Mouse (Mus musculus) MEL (cell line): ENCODE measurements around the gene Dgkz. TPM values are rescaled to one million over a fixed set of nuclear protein-coding genes. Genes with fewer than 3 reads are reported as not detected.

Source experiments
- DNase-seq: peaks from one replicate; pipeline ENCODE4 v3.0.0; 2011; ENCODE audit warnings: low read depth, low spot score
- H3K27ac ChIP-seq: 2 replicates; pipeline ENCODE4 v1.5.1; 2012; ENCODE audit warnings: low read depth, mild to moderate bottlenecking, control low read depth, low read length, moderate library complexity; ENCODE audit not compliant: control insufficient read depth
- H3K27me3 ChIP-seq, 2 experiments: fragments of 150-350 bp in 1 of 2; sonication (generic) in 1 of 2; 2 replicates each; pipeline ENCODE4 v1.6.1; 2012; ENCODE audit warnings: low read length in 2 of 2, mild to moderate bottlenecking in 2 of 2, improper control_type of control experiment in 1 of 2, moderate library complexity in 1 of 2; ENCODE audit not compliant: insufficient read depth in 2 of 2, control insufficient read depth in 1 of 2
- H3K36me3 ChIP-seq, 2 experiments: 2 replicates each; pipeline ENCODE4 v1.6.1; 2012 to 2014; ENCODE audit warnings: low read length in 2 of 2, improper control_type of control experiment in 1 of 2, inconsistent platforms in 1 of 2, mild to moderate bottlenecking in 1 of 2; ENCODE audit not compliant: insufficient read depth in 2 of 2, control insufficient read depth in 1 of 2
- H3K4me1 ChIP-seq, 2 experiments: fragments of 150-350 bp in 1 of 2; sonication (generic) in 1 of 2; 2 replicates each; pipeline ENCODE4 v1.6.1; 2012; ENCODE audit warnings: low read length in 2 of 2, improper control_type of control experiment in 1 of 2, mild to moderate bottlenecking in 1 of 2; ENCODE audit not compliant: insufficient read depth in 2 of 2, control insufficient read depth in 1 of 2
- H3K4me3 ChIP-seq, 2 experiments: fragments of 150-350 bp in 1 of 2; sonication (generic) in 1 of 2; 2 replicates each; pipeline ENCODE4 v1.5.1; 2012; ENCODE audit warnings: low read depth in 2 of 2, low read length in 2 of 2, mild to moderate bottlenecking in 2 of 2, moderate library complexity in 2 of 2, control low read depth in 1 of 2, improper control_type of control experiment in 1 of 2; ENCODE audit not compliant: control insufficient read depth in 1 of 2, insufficient read depth in 1 of 2
- H3K79me2 ChIP-seq: 2 replicates; pipeline ENCODE4 v1.6.1; 2012; ENCODE audit warnings: mild to moderate bottlenecking, low read length, moderate library complexity; ENCODE audit not compliant: control insufficient read depth, poor library complexity, insufficient read depth
- H3K9ac ChIP-seq: 2 replicates; pipeline ENCODE4 v1.6.1; 2012; ENCODE audit warnings: low read depth, mild to moderate bottlenecking, control low read depth, low read length, moderate library complexity; ENCODE audit not compliant: control insufficient read depth, poor library complexity, severe bottlenecking
- H3K9me3 ChIP-seq: fragments of 150-350 bp; sonication (generic); replicated peaks from 2 replicates; pipeline ENCODE4 v1.6.1; 2012; ENCODE audit warnings: mild to moderate bottlenecking, low read length, improper control_type of control experiment, moderate library complexity; ENCODE audit not compliant: insufficient read depth
- BHLHE40 ChIP-seq: IDR thresholded peaks from 2 replicates; pipeline ENCODE4 v1.6.1; 2012; ENCODE audit warnings: low read depth, mild to moderate bottlenecking, inconsistent platforms, low read length, improper control_type of control experiment, borderline replicate concordance
- CHD1 ChIP-seq: IDR thresholded peaks from 2 replicates; pipeline ENCODE4 v1.6.1; 2012; ENCODE audit warnings: low read depth, mild to moderate bottlenecking, inconsistent platforms, low read length, improper control_type of control experiment
- CTCF ChIP-seq, 3 experiments: IDR thresholded peaks in 2 of 3; conservative IDR thresholded peaks in 1 of 3; 2 replicates each; pipeline ENCODE4 v1.5.1; 2011 to 2012; ENCODE audit warnings: low read length in 3 of 3, low read depth in 2 of 3, mild to moderate bottlenecking in 2 of 3, improper control_type of control experiment in 1 of 3, inconsistent platforms in 1 of 3, mixed read lengths in 1 of 3, moderate library complexity in 1 of 3; ENCODE audit not compliant: control insufficient read depth in 1 of 3, insufficient read depth in 1 of 3, poor library complexity in 1 of 3, severe bottlenecking in 1 of 3
- ELF1 ChIP-seq: IDR thresholded peaks from 2 replicates; pipeline ENCODE4 v1.6.1; 2014; ENCODE audit warnings: low read depth, mild to moderate bottlenecking, inconsistent platforms, low read length, improper control_type of control experiment, moderate library complexity
- EP300 ChIP-seq, 2 experiments: IDR thresholded peaks; 2 replicates each; pipeline ENCODE4 v1.6.1; 2011; ENCODE audit warnings: improper control_type of control experiment in 2 of 2, low read length in 2 of 2, low read depth in 1 of 2, mild to moderate bottlenecking in 1 of 2
- ETS1 ChIP-seq: IDR thresholded peaks from 2 replicates; pipeline ENCODE4 v1.6.1; 2012; ENCODE audit warnings: low read depth, mild to moderate bottlenecking, inconsistent platforms, low read length, improper control_type of control experiment, moderate library complexity
- GATA1 ChIP-seq: IDR thresholded peaks from 2 replicates; pipeline ENCODE4 v1.6.1; 2011; ENCODE audit warnings: low read depth, low read length, improper control_type of control experiment
- KAT2A ChIP-seq: conservative IDR thresholded peaks from 2 replicates; pipeline ENCODE4 v1.6.1; 2012; ENCODE audit warnings: low read depth, low read length, improper control_type of control experiment, inconsistent platforms
- MAFK ChIP-seq: IDR thresholded peaks from 2 replicates; pipeline ENCODE4 v1.6.1; 2011; ENCODE audit warnings: low read depth, mild to moderate bottlenecking, low read length, improper control_type of control experiment, borderline replicate concordance
- MAX ChIP-seq: IDR thresholded peaks from 2 replicates; pipeline ENCODE4 v1.6.1; 2011; ENCODE audit warnings: low read length, improper control_type of control experiment
- MAZ ChIP-seq: IDR thresholded peaks from 2 replicates; pipeline ENCODE4 v1.6.1; 2012; ENCODE audit warnings: low read depth, mild to moderate bottlenecking, inconsistent platforms, low read length, improper control_type of control experiment
- MXI1 ChIP-seq: IDR thresholded peaks from 2 replicates; pipeline ENCODE4 v1.6.1; 2011; ENCODE audit warnings: mild to moderate bottlenecking, low read depth, low read length, improper control_type of control experiment
- MYC ChIP-seq: IDR thresholded peaks from 2 replicates; pipeline ENCODE4 v1.6.1; 2011; ENCODE audit warnings: low read depth, mild to moderate bottlenecking, low read length, improper control_type of control experiment, moderate library complexity
- NELFE ChIP-seq: IDR thresholded peaks from 2 replicates; pipeline ENCODE4 v1.6.1; 2011; ENCODE audit warnings: low read depth, low read length, improper control_type of control experiment
- POLR2AphosphoS2 ChIP-seq: IDR thresholded peaks from 2 replicates; pipeline ENCODE4 v1.6.1; 2011; ENCODE audit warnings: low read length, improper control_type of control experiment
- POLR2AphosphoS5 ChIP-seq: IDR thresholded peaks from 2 replicates; pipeline ENCODE4 v1.6.1; 2012; ENCODE audit warnings: low read depth, borderline replicate concordance, mild to moderate bottlenecking, inconsistent platforms, low read length, moderate library complexity, mixed read lengths
- RAD21 ChIP-seq: IDR thresholded peaks from 2 replicates; pipeline ENCODE4 v1.6.1; 2011; ENCODE audit warnings: mild to moderate bottlenecking, low read depth, low read length, improper control_type of control experiment
- RCOR1 ChIP-seq: IDR thresholded peaks from 2 replicates; pipeline ENCODE4 v1.6.1; 2012; ENCODE audit warnings: low read depth, mild to moderate bottlenecking, inconsistent platforms, low read length, improper control_type of control experiment
- SIN3A ChIP-seq: IDR thresholded peaks from 2 replicates; pipeline ENCODE4 v1.6.1; 2012; ENCODE audit warnings: low read length, improper control_type of control experiment, inconsistent platforms
- SMC3 ChIP-seq: IDR thresholded peaks from 2 replicates; pipeline ENCODE4 v1.6.1; 2011; ENCODE audit warnings: low read depth, low read length, improper control_type of control experiment
- TAL1 ChIP-seq: IDR thresholded peaks from 2 replicates; pipeline ENCODE4 v1.6.1; 2012; ENCODE audit warnings: mild to moderate bottlenecking, inconsistent platforms, low read length, moderate library complexity, mixed read lengths
- TBP ChIP-seq: IDR thresholded peaks from 2 replicates; pipeline ENCODE4 v1.8.0; 2011; ENCODE audit warnings: low read depth, low read length, improper control_type of control experiment
- TCF12 ChIP-seq: IDR thresholded peaks from 2 replicates; pipeline ENCODE4 v1.6.1; 2014; ENCODE audit warnings: low read depth, mild to moderate bottlenecking, inconsistent platforms, low read length, improper control_type of control experiment, moderate library complexity
- UBTF ChIP-seq: IDR thresholded peaks from 2 replicates; pipeline ENCODE4 v1.6.1; 2012; ENCODE audit warnings: low read depth, mild to moderate bottlenecking, inconsistent platforms, low read length, improper control_type of control experiment, moderate library complexity, borderline replicate concordance; ENCODE audit not compliant: insufficient read depth
- USF2 ChIP-seq, 2 experiments: IDR thresholded peaks; 2 replicates each; pipeline ENCODE4 v1.6.1; 2011 to 2012; ENCODE audit warnings: improper control_type of control experiment in 2 of 2, low read length in 2 of 2, borderline replicate concordance in 1 of 2, inconsistent platforms in 1 of 2, low read depth in 1 of 2, mild to moderate bottlenecking in 1 of 2; ENCODE audit not compliant: insufficient read depth in 1 of 2
- ZC3H11A ChIP-seq: IDR thresholded peaks from 2 replicates; pipeline ENCODE4 v1.6.1; 2012; ENCODE audit warnings: low read depth, mild to moderate bottlenecking, inconsistent platforms, low read length, improper control_type of control experiment
- ZMIZ1 ChIP-seq: IDR thresholded peaks from 2 replicates; pipeline ENCODE4 v1.6.1; 2012; ENCODE audit warnings: low read depth, mild to moderate bottlenecking, inconsistent platforms, low read length, improper control_type of control experiment, moderate library complexity
- polyA plus RNA-seq, 2 experiments: library from polyadenylated mRNA; stranded (reverse) in 1 of 2; unstranded in 1 of 2; fragments of >175 nt in 1 of 2; fragments of >200 nt in 1 of 2; gene quantifications; 2 replicates each; pipeline versions ENCODE4 v1.2.1 to v1.2.4; 2012; ENCODE audit warnings: low replicate concordance in 2 of 2, low read depth in 1 of 2; ENCODE audit not compliant: insufficient read length in 2 of 2, insufficient read depth in 1 of 2, missing spikeins in 1 of 2
- total RNA-seq: library from RNA; depleted of rRNA; stranded (reverse); fragments of 300-350 nt; gene quantifications from 2 replicates; pipeline ENCODE4 v1.2.3, GENCODE M21; 2012

The Dgkz gene
- total and polyA plus RNA-seq, 3 experiments = 65.6 to 165 TPM; not detected in 1

- Histone ChIP-seq H3K9ac (peak overlapping the region; percentile 86), H3K4me1 (peaks cover 7 to 25% of the 10 kb centered on the region in 2 experiments; a peak in 3 of 4 replicates), H3K79me2 (peaks cover 30% of the 10 kb centered on the region), H3K27me3 (no peaks in the 10 kb centered on the region; a peak in 1 of 4 replicates), H3K4me3 (peak overlapping the region; percentile 80 to 84)
- peak; percentile 46 for DNase-seq
- TF ChIP-seq TAL1 = no peak
- no peak for TF ChIP-seq MYC
- TF ChIP-seq ZMIZ1 = 0 out of 2 replicates have a peak, but pooled peaks have one; percentile 9
- TF ChIP-seq ETS1 = 0 out of 2 replicates have a peak, but pooled peaks have one; percentile 19
- TF ChIP-seq MXI1 = peak; percentile 54
- peak; percentile 5 to 31; a peak in 2 of 4 replicates for TF ChIP-seq EP300 (IDR thresholded peaks at IDR 0.05; ENCODE audit: low read depth in 1 of 2, low read length in 2 of 2)
- no peak for TF ChIP-seq MAFK
- no peak for TF ChIP-seq POLR2AphosphoS5
- TF ChIP-seq UBTF = no peak
- TF ChIP-seq, all 39 proteins: peak for 4
- Histone ChIP-seq H3K27ac (peak overlapping the region; percentile 54), H3K36me3 (peaks cover 0 to 16% of the 10 kb centered on the region in 2 experiments; a peak in 2 of 4 replicates), H3K9me3 (no peaks in the 10 kb centered on the region)
Observed at GRCm38 (mm10) chr2:91964610-91965204, 11.0 kb downstream of the Dgkz start.

GRCm38 (mm10) chr2:91963443-91963932 lies 12.2 kb downstream of the Dgkz start:
- Histone ChIP-seq H3K4me1 (peaks cover 7 to 27% of the 10 kb centered on the region in 2 experiments; a peak in 3 of 4 replicates), H3K9me3 (no peaks in the 10 kb centered on the region), H3K4me3 (peak overlapping the region; percentile 80 to 92), H3K79me2 (peaks cover 40% of the 10 kb centered on the region), H3K27me3 (no peaks in the 10 kb centered on the region), H3K36me3 (peaks cover 0 to 16% of the 10 kb centered on the region in 2 experiments; a peak in 2 of 4 replicates), H3K27ac (peak overlapping the region; percentile 54), H3K9ac (peak overlapping the region; percentile 85)
- DNase-seq = peak; percentile 95
- TF ChIP-seq BHLHE40 = 0 out of 2 replicates have a peak, but pooled peaks have one; percentile 36
- TF ChIP-seq SMC3 = peak; percentile 58
- TF ChIP-seq MAX = peak; percentile 79
- peak; percentile 45 for TF ChIP-seq ETS1
- no peak for TF ChIP-seq KAT2A
- TF ChIP-seq CTCF (IDR thresholded peaks at IDR 0.05 in 2 of 3, conservative IDR thresholded peaks at IDR 0.05 in 1 of 3; ENCODE audit: control insufficient read depth in 1 of 3, insufficient read depth in 1 of 3, low read depth in 2 of 3, low read length in 3 of 3, poor library complexity in 1 of 3, severe bottlenecking in 1 of 3) = peak; percentile 50 to 97 (median 95); a peak in 5 of 6 replicates
- peak; percentile 79; the same call in 1 of the 2 replicates for TF ChIP-seq MXI1
- 0 out of 2 replicates have a peak, but pooled peaks have one; percentile 48 for TF ChIP-seq TBP
- peak; percentile 74 for TF ChIP-seq SIN3A
- no peak for TF ChIP-seq GATA1
- no peak for TF ChIP-seq USF2 (IDR thresholded peaks at IDR 0.05; ENCODE audit: borderline replicate concordance in 1 of 2, insufficient read depth in 1 of 2, low read depth in 1 of 2, low read length in 2 of 2)
- TF ChIP-seq POLR2AphosphoS5 = no peak
- TF ChIP-seq MYC = 0 out of 2 replicates have a peak, but pooled peaks have one; percentile 30
- TF ChIP-seq RAD21 = peak; percentile 34
- TF ChIP-seq RCOR1 = peak; percentile 54; the same call in 1 of the 2 replicates
- TF ChIP-seq ELF1 = peak; percentile 88
- TF ChIP-seq EP300 (IDR thresholded peaks at IDR 0.05; ENCODE audit: low read depth in 1 of 2, low read length in 2 of 2) = peak in 1 of 2 experiments; percentile 34; a peak in 1 of 4 replicates
- no peak for TF ChIP-seq TAL1
- TF ChIP-seq TCF12 = peak; percentile 70
- TF ChIP-seq POLR2AphosphoS2 = peak; percentile 63; the same call in 1 of the 2 replicates
- 0 out of 2 replicates have a peak, but pooled peaks have one; percentile 49 for TF ChIP-seq ZMIZ1
- peak; percentile 54 for TF ChIP-seq NELFE
- TF ChIP-seq ZC3H11A = peak; percentile 39
- no peak for TF ChIP-seq CHD1
- peak; percentile 79; the same call in 1 of the 2 replicates for TF ChIP-seq MAZ
